Mouse (Mus musculus) intestine, embryonic 16.5 days (tissue): ENCODE results near the gene Nav2. TPM values are rescaled to one million over a fixed set of nuclear protein-coding genes. Genes with fewer than 3 reads are reported as not detected.

Experiments
- ATAC-seq: fragments of 200-750 bp; cut with Nextera tagmentation; 2 replicates; pipeline ENCODE4 v1.8.0; 2017; ENCODE audit warnings: moderate TSS enrichment, moderate library complexity
- H3K27ac ChIP-seq: fragments of 300-500 bp; sonication (generic); 2 replicates; pipeline ENCODE4 v1.5.1; 2014; ENCODE audit warnings: mild to moderate bottlenecking, low read length
- H3K27me3 ChIP-seq: fragments of 300-500 bp; sonication (generic); replicated peaks from 2 replicates; pipeline ENCODE4 v1.6.1; 2014; ENCODE audit warnings: low read length, control low read depth, mixed read lengths; ENCODE audit not compliant: control insufficient read depth, insufficient read depth
- H3K36me3 ChIP-seq: fragments of 300-500 bp; sonication (generic); 2 replicates; pipeline ENCODE4 v1.6.1; 2014; ENCODE audit warnings: low read length, control low read depth; ENCODE audit not compliant: control insufficient read depth, insufficient read depth
- H3K4me1 ChIP-seq: fragments of 300-500 bp; sonication (generic); 2 replicates; pipeline ENCODE4 v1.6.1; 2014; ENCODE audit warnings: low read length, control low read depth, mixed read lengths; ENCODE audit not compliant: control insufficient read depth, insufficient read depth
- H3K4me2 ChIP-seq: fragments of 300-500 bp; sonication (generic); 2 replicates; pipeline ENCODE4 v1.6.1; 2014; ENCODE audit warnings: low read depth, low read length, control low read depth
- H3K4me3 ChIP-seq: fragments of 300-500 bp; sonication (generic); 2 replicates; pipeline ENCODE4 v1.5.1; 2014; ENCODE audit warnings: mild to moderate bottlenecking, low read length
- H3K9ac ChIP-seq: fragments of 300-500 bp; sonication (generic); 2 replicates; pipeline ENCODE4 v1.6.1; 2014; ENCODE audit warnings: low read depth, low read length
- H3K9me3 ChIP-seq: fragments of 300-500 bp; sonication (generic); 2 replicates; pipeline ENCODE4 v1.6.1; 2016; ENCODE audit warnings: low read length, control low read depth; ENCODE audit not compliant: control insufficient read depth
- WGBS: fragments of 180-500 bp; shearing (Covaris S2); extraction: QIAGEN DNeasy Blood & Tissue Kit; methylation state at CpG from one replicate; pipeline ENCODE4 v1.1.7; 2014; 5-methylcytosine and 5-hydroxymethylcytosine counted together
- polyA plus RNA-seq: library from polyadenylated mRNA; unstranded; fragments of >200 nt; fragmentation: Nextera tagmentation; extraction: Ambion mirVana; gene quantifications from 2 replicates; pipeline ENCODE4 v1.2.1, GENCODE M21; 2015

Gene Nav2
- polyA plus RNA-seq, 1 experiment from 2014 or later = 15.3 TPM

GRCm38 (mm10) chr7:49364486-49365162 is 456.1 kb downstream of the Nav2 start:
- H3K36me3 ChIP-seq = no peaks in the 10 kb centered on the region; the same call in 1 of the 2 replicates
- no peak overlapping the region for H3K27ac ChIP-seq
- H3K4me3 ChIP-seq = no peak overlapping the region
- WGBS = 91% methylated on average over 13 of the region's 13 CpGs
- no peaks in the 10 kb centered on the region for H3K27me3 ChIP-seq
- no peak overlapping the region for H3K4me2 ChIP-seq
- no peaks in the 10 kb centered on the region for H3K9me3 ChIP-seq
- no peak overlapping the region for H3K9ac ChIP-seq
- ATAC-seq = no peak
- H3K4me1 ChIP-seq = no peaks in the 10 kb centered on the region

GRCm38 (mm10) chr7:49368590-49368989 is 460.1 kb downstream of the Nav2 start:
- ATAC-seq = no peak
- H3K9me3 ChIP-seq = no peaks in the 10 kb centered on the region
- 59% methylated on average over 5 of the region's 5 CpGs for WGBS

GRCm38 (mm10) chr7:49369006-49369405 is 460.5 kb downstream of the Nav2 start:
- Histone ChIP-seq H3K36me3 (no peaks in the 10 kb centered on the region; the same call in 1 of the 2 replicates), H3K9me3 (no peaks in the 10 kb centered on the region), H3K27ac (no peak overlapping the region), H3K4me3 (no peak overlapping the region), H3K4me1 (no peaks in the 10 kb centered on the region), H3K27me3 (no peaks in the 10 kb centered on the region), H3K4me2 (no peak overlapping the region), H3K9ac (no peak overlapping the region)
- WGBS = 58% methylated on average over 3 of the region's 3 CpGs
- ATAC-seq = no peak

More at GRCm38 (mm10) chr7:49368590-49368989, 460.1 kb downstream of the Nav2 start:
- H3K4me2 ChIP-seq = no peak overlapping the region
- H3K4me3 ChIP-seq = no peak overlapping the region
- no peaks in the 10 kb centered on the region; the same call in 1 of the 2 replicates for H3K36me3 ChIP-seq
- H3K27me3 ChIP-seq = no peaks in the 10 kb centered on the region
- no peaks in the 10 kb centered on the region for H3K4me1 ChIP-seq
- H3K9ac ChIP-seq = no peak overlapping the region
- H3K27ac ChIP-seq = no peak overlapping the region

GRCm38 (mm10) chr7:49369809-49370473 is 461.4 kb downstream of the Nav2 start:
- Histone ChIP-seq H3K9ac (no peak overlapping the region), H3K4me1 (no peaks in the 10 kb centered on the region), H3K36me3 (no peaks in the 10 kb centered on the region), H3K27me3 (no peaks in the 10 kb centered on the region), H3K27ac (no peak overlapping the region), H3K9me3 (no peaks in the 10 kb centered on the region), H3K4me2 (no peak overlapping the region), H3K4me3 (no peak overlapping the region)
- 86% methylated on average over 10 of the region's 10 CpGs for WGBS
- ATAC-seq = no peak

GRCm38 (mm10) chr7:49371345-49371744 is 462.8 kb downstream of the Nav2 start:
- H3K4me3 ChIP-seq = no peak overlapping the region
- ATAC-seq = no peak
- H3K9me3 ChIP-seq = no peaks in the 10 kb centered on the region
- no peaks in the 10 kb centered on the region for H3K27me3 ChIP-seq
- H3K4me2 ChIP-seq = no peak overlapping the region
- no peaks in the 10 kb centered on the region for H3K4me1 ChIP-seq
- 92% methylated on average over 2 of the region's 2 CpGs for WGBS
- H3K36me3 ChIP-seq = no peaks in the 10 kb centered on the region
- H3K27ac ChIP-seq = no peak overlapping the region
- H3K9ac ChIP-seq = no peak overlapping the region

- no peak overlapping the region for H3K4me3 ChIP-seq
- H3K36me3 ChIP-seq = no peaks in the 10 kb centered on the region
- no peaks in the 10 kb centered on the region for H3K27me3 ChIP-seq
- ATAC-seq = no peak
- no peak overlapping the region for H3K4me2 ChIP-seq
- no peak overlapping the region for H3K9ac ChIP-seq
- no peak overlapping the region for H3K27ac ChIP-seq
- no peaks in the 10 kb centered on the region for H3K9me3 ChIP-seq
- 88% methylated on average over 7 of the region's 7 CpGs for WGBS
- no peaks in the 10 kb centered on the region for H3K4me1 ChIP-seq
Observed at GRCm38 (mm10) chr7:49371972-49372371, 463.5 kb downstream of the Nav2 start.

GRCm38 (mm10) chr7:49373173-49373572 is 464.7 kb downstream of the Nav2 start:
- H3K27me3 ChIP-seq = no peaks in the 10 kb centered on the region
- no peaks in the 10 kb centered on the region for H3K9me3 ChIP-seq
- no peaks in the 10 kb centered on the region for H3K4me1 ChIP-seq
- H3K4me2 ChIP-seq = no peak overlapping the region
- no peak overlapping the region for H3K9ac ChIP-seq
- no peak overlapping the region for H3K4me3 ChIP-seq
- no peak overlapping the region for H3K27ac ChIP-seq
- 89% methylated on average over 1 of the region's 1 CpGs for WGBS
- no peak for ATAC-seq
- H3K36me3 ChIP-seq = no peaks in the 10 kb centered on the region

- no peak for ATAC-seq
- Histone ChIP-seq H3K27me3 (no peaks in the 10 kb centered on the region), H3K9ac (no peak overlapping the region), H3K4me2 (no peak overlapping the region), H3K27ac (no peak overlapping the region), H3K36me3 (no peaks in the 10 kb centered on the region), H3K4me3 (no peak overlapping the region), H3K9me3 (no peaks in the 10 kb centered on the region), H3K4me1 (no peaks in the 10 kb centered on the region)
- 82% methylated on average over 3 of the region's 3 CpGs for whole genome bisulfite sequencing
Observed at GRCm38 (mm10) chr7:49373661-49374060, 465.1 kb downstream of the Nav2 start.

GRCm38 (mm10) chr7:49375499-49375974 is 467.0 kb downstream of the Nav2 start:
- Histone ChIP-seq H3K27me3 (no peaks in the 10 kb centered on the region), H3K4me2 (no peak overlapping the region), H3K36me3 (no peaks in the 10 kb centered on the region), H3K9ac (no peak overlapping the region), H3K9me3 (no peaks in the 10 kb centered on the region), H3K4me1 (no peaks in the 10 kb centered on the region), H3K4me3 (no peak overlapping the region), H3K27ac (no peak overlapping the region)
- WGBS = 36% methylated on average over 9 of the region's 9 CpGs
- ATAC-seq = no peak
